Mouse (Mus musculus): ENCODE measurements at regions not wholly inside any gene's neighbourhood (a gene's known extent, or its start where the extent isn't known, plus 50 kb on each side); places are given as distances from the start of the nearest gene placed in this dataset.

- no peak for DNase-seq (ENCODE audit: low spot score)
These were observed 192.8 kb upstream of the Hes1 start for GRCm38 (mm10) chr16:29871395-29871794.

- no peak for DNase-seq (ENCODE audit: low spot score)
These were observed 188.0 kb upstream of the Hes1 start for GRCm38 (mm10) chr16:29876196-29876595.

- no peak for DNase-seq (ENCODE audit: low spot score)
These were observed 186.6 kb upstream of the Hes1 start for GRCm38 (mm10) chr16:29877372-29878123.

- no peak for DNase-seq (ENCODE audit: low spot score)
These were observed 184.5 kb upstream of the Hes1 start for GRCm38 (mm10) chr16:29879665-29880064.

GRCm38 (mm10) chr16:29881497-29881896, 182.7 kb upstream of the Hes1 start:
- no peak for DNase-seq (ENCODE audit: low spot score)

- DNase-seq (ENCODE audit: low spot score), result peak; percentile 71
These were observed 181.8 kb upstream of the Hes1 start for GRCm38 (mm10) chr16:29882226-29882972.

GRCm38 (mm10) chr16:29883252-29883992, 180.8 kb upstream of the Hes1 start:
- DNase-seq (ENCODE audit: low spot score), result no peak

GRCm38 (mm10) chr16:29884899-29885298, 179.3 kb upstream of the Hes1 start:
- no peak for DNase-seq (ENCODE audit: low spot score)

GRCm38 (mm10) chr16:29886755-29887154, 177.4 kb upstream of the Hes1 start:
- no peak for DNase-seq (ENCODE audit: low spot score)

GRCm38 (mm10) chr16:29889346-29889745, 174.8 kb upstream of the Hes1 start:
- DNase-seq (ENCODE audit: low spot score), result no peak

- no peak for DNase-seq (ENCODE audit: low spot score)
These were observed 172.7 kb upstream of the Hes1 start for GRCm38 (mm10) chr16:29891472-29891871.

GRCm38 (mm10) chr16:29893871-29894828, 170.0 kb upstream of the Hes1 start:
- no peak for DNase-seq (ENCODE audit: low spot score)

- DNase-seq (ENCODE audit: low spot score), result no peak
These were observed 167.8 kb upstream of the Hes1 start for GRCm38 (mm10) chr16:29896393-29896792.

GRCm38 (mm10) chr16:29903510-29903909, 160.7 kb upstream of the Hes1 start:
- no peak for DNase-seq (ENCODE audit: low spot score)

GRCm38 (mm10) chr16:29904183-29904775, 159.9 kb upstream of the Hes1 start:
- DNase-seq (ENCODE audit: low spot score), result no peak

- DNase-seq (ENCODE audit: low spot score), result no peak
These were observed 156.9 kb upstream of the Hes1 start for GRCm38 (mm10) chr16:29907331-29907730.

- DNase-seq (ENCODE audit: low spot score), result no peak
These were observed 156.2 kb upstream of the Hes1 start for GRCm38 (mm10) chr16:29908031-29908430.

- DNase-seq (ENCODE audit: low spot score), result no peak
These were observed 154.2 kb upstream of the Hes1 start for GRCm38 (mm10) chr16:29909923-29910465.

- DNase-seq (ENCODE audit: low spot score), result no peak
These were observed 153.0 kb upstream of the Hes1 start for GRCm38 (mm10) chr16:29911164-29911571.

GRCm38 (mm10) chr16:29913357-29914010, 150.7 kb upstream of the Hes1 start:
- no peak for DNase-seq (ENCODE audit: low spot score)

Data from testis, postnatal 10 days (tissue).